Mouse (Mus musculus) cerebellum, adult 11-12 months (tissue): Measurements from ENCODE around the gene Kctd18.
A peak's percentile ranks its signal among the peaks of the same experiment; 100 is the strongest.
"Not testable (repeated sequence)": the region's sequence is repeated elsewhere in the genome, so short reads cannot be mapped to it uniquely, and the experiment has no call there.

Source experiments
- DNase-seq: peaks from one replicate; pipeline ENCODE4 v3.0.0; 2022

The Kctd18 gene

GRCm38 (mm10) chr1:58018856-58019255 is at the start of gene Kctd18:
Gene Kctd18, minus strand, starts transcription at chr1:58018956.
- DNase-seq, result no peak

DNA sequence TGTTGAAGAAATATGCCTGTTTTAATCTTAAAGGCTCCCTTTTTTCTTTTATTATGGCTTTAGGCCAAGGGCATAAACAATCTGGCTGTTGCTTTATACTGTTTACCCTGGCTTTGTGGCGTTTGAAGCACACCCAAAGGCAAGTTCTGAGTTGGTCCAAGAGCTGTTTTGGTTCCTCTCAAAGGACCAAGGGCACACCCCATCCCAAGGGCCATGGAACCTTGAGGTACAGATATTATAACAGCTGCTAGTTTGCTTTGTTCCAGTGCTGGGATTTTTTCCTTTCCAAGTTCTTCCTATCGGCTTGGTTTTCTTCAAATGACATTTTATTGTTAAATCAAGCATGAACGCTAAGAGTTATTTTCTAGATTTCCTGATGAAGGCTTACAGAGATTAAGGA is 46.9 kb upstream of the Kctd18 start:
- DNase-seq, result no peak

GRCm38 (mm10) chr1:58065151-58065550 is 46.4 kb upstream of the Kctd18 start:
- DNase-seq, result no peak

- DNase-seq, result no peak
Measured at GRCm38 (mm10) chr1:58062131-58062530, 43.4 kb upstream of the Kctd18 start.

DNA sequence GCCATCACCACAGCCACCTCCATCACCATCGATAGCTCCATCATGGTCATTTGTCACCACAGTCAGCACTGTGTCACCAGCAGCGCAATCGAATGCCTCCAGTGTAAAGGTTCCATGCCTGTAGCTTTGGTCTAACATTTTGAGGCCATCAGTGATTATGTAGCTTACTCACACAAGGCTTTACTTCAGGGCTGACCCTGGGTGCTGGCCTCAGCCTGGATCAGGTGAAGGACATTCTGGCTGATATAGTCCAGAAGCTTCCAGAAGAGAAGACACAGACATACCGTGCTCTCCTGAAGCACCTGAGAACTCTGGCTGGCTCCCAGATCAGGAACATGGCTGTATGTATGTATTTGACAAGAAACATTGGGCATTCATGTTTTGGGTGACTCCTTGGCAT is 40.1 kb upstream of the Kctd18 start:
- no peak for DNase-seq

DNA sequence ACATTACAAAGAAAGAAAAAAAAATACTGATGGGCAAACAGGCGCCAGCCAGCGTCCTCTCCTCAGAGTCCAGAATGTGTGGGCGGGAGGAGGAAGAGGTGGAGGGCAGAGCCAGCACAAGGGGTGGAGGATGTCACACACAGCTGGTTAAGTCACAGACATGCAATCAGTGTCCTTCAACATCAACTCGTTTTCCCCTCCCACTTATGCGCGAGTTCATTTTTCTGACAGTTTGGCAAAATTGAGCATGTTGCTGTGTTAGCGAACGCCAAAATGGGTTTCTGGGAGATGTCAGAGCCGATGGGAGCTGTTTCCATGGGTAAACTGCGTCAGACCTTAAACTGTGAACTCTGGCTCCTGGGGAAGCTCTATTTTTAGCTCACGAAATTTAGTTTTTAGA is 38.2 kb upstream of the Kctd18 start:
- no peak for DNase-seq

DNA sequence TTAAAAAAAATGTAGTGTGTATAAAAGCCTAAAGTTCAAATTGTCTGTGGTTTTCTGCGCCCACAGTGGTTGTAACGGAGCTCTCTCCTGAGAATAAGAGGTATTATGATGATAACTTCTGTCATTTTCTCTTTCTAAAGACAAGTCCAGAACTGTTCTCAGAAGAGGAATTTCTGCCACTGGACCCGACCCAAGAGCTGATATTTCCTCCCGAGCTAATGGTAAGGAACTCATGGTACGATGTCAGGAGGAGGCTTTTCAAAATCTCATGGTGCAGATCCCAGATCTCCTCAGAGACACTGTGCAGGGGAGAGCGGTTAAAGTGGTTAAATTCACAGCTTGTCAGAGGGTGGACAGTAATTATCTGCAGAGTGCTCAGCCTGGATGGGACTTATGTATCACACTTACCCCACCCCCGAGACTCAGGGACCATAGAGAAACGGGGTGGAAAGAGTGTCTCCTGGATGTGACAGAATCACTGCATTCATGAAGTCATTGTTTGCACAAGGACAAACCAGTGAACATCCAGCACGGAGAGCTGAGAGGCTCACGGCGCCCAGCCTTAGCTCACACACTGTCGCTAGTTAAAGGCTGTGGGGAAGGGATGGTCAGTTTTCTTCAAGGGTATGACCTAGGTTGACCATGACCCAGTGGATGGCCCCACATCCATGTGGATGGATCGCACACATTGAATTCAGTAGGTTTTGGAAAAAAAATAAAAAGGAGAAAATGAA is 37.5 kb upstream of the Kctd18 start:
- no peak for DNase-seq

DNA sequence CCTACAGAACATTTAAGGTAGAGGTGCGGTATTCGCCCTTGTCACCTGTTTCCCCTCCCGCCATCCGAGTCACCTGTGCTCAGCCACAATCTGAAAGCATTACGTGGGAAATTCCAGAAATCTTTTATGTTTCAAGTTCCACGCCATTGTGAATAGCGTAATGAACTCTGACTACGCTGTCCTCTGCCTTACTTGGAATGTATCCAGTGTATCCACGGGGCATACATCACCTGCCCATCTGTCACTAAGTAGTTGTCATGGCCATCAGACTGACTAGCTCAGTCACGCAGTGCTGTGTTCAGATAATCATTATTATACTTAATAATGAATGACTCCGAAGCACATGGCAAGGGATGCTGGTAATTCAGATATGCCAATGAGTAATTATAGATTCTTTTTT is 36.8 kb upstream of the Kctd18 start:
- DNase-seq, result no peak

GRCm38 (mm10) chr1:58049126-58049525 is 30.4 kb upstream of the Kctd18 start:
- no peak for DNase-seq

DNA sequence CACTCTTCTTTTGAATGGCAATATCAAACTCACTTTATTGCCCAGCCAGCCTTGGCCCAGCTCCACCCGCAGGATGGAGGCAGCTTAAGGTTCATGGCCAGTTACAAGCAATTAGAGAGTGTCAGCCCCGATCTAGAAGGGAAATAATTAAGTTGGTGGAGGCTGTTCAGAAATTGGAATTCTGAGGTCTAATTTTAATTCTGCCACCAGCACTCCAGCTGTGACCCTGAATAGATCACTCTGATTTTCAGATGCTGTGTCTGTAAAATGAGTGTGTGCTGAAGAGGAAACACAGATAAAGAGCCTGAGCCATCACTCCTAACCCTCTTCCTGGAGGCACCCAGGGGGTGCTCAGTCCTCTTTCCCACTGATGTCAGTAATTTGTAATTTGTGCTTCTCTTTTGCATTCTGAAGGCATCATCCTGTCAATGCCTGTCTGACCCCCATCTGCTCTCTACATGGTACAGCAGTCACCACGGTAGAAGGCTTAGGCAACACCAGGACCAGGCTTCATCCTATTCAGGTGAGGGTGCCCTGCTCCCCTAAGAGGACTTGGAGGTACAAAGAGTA is 28.1 kb upstream of the Kctd18 start:
- DNase-seq, result no peak

DNA sequence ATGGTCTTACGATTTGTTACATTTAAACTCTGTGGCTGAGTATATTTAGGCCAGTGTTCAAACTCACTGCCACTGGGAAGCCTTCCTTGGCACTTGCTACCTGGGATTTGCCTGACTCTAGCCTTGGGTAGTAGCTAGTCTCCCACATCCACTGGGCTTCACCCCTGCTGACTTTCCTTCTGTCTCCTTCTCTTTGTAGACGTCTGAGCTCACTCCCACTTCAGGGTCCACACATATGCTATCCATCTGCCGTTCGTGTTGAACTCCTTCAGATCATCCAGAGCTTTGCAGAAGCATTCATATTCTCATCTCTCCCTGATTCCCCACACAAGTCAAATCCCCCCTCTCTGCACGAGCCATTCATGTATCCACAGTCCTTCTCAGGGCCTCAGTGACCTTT is 26.8 kb upstream of the Kctd18 start:
- peak; percentile 89 for DNase-seq

- peak; percentile 37 for DNase-seq
Measured at GRCm38 (mm10) chr1:58045076-58045475, 26.3 kb upstream of the Kctd18 start.

DNA sequence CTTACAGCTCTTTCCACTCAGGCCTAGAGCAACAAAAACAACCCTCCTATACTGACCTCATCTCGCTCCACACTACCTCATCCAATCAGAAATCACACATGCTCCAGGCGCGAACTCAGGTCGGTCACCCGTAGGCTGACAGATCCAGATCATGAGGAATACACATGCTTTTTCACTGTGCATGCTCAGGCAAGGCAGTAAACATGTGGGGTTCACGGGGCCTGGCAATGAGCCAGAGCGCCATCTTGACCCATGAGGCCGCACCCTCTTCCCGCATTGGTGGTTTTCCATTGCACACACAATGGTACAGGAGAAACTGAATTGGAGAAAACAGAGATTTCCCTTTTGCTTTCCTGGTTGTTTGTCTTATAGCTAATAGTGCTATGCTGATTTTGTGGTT is 18.6 kb upstream of the Kctd18 start:
- DNase-seq, result not testable (repeated sequence)

- DNase-seq, result peak; percentile 35
Measured at GRCm38 (mm10) chr1:58031160-58031769, 12.5 kb upstream of the Kctd18 start.

GRCm38 (mm10) chr1:58030156-58030871 is 11.6 kb upstream of the Kctd18 start:
- DNase-seq, result peak; percentile 69

GRCm38 (mm10) chr1:58029636-58030117 is 10.9 kb upstream of the Kctd18 start, which contains the start of gene Aox1:
Gene Aox1, plus strand, starts transcription at chr1:58029931.
- DNase-seq, result peak; percentile 56

GRCm38 (mm10) chr1:58027707-58028106 is 9.0 kb upstream of the Kctd18 start:
- DNase-seq, result no peak

DNA sequence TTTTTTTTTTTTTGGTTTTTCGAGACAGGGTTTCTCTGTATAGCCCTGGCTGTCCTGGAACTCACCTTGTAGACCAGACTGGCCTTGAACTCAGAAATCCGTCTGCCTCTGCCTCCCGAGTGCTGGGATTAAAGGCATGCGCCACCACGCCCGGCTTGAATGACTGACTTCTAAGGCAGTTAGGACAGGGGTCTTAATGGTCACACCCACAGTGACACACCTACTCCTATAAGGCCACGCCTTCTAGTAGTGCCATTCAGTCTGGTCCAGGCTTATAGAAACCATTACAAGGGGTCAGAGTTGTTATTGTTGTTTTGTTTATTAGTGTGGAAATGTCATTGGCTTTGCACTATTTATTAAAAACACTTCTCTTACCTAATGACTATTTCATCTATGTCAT is 12.4 kb downstream of the Kctd18 start:
- not testable (repeated sequence) for DNase-seq

GRCm38 (mm10) chr1:57998146-57998545 is 20.6 kb downstream of the Kctd18 start:
- DNase-seq, result no peak

DNA sequence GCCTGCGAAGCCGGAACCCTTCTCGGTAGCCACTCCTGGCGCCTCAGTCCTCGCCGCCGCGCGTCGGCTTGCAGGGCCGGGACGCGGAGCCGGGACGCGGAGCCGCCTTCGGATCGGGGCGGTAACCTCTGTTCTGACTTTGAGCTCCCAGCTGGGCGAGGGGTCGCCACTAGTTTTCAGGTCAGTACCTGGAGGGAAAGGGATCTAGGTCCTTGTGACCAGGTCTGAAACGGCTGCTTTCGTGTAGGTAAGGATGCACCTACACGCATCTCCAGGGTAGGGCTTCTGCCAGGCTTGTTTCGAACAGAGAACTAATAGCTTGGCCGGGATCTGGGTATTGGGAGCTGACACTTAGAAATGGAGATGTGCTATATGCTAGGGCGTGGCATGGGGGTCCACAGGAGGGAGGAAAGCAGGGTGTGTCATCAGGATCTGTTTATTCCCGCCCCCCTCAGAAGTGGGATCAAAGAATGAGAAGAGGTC is 22.6 kb downstream of the Kctd18 start:
- DNase-seq, result no peak

DNA sequence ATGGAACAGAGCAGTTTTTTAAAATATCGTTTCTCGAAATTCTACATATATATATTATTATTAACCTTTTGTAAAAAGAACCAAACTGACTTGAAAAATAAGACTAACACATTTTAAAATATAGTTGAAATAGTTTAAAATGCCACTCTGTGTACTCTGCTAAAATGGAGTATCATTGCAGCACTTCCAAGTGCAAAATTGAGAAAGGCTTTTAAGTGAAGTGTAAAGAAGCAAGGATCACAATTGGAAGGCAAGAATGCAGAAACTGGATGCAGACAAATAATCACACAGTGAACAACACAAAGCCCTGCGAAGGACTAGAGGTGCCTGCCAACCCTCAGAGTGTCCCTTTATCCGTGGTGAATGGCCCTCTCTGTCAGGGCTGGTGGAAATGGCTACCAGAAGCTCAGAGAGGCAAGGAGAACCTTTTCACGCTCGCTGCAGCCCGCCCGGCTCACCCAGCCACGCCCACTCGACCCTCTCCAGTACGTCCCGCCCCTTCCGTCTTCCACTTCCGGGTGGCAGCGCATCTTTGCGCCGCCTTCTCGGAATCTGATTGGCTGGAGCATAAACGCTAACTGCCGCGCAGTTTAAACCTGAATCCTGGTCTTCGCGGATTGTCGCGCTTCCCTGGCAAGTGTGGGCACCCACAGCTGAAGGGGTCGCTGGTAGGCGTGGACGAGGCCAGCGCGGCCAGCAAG is 23.2 kb downstream of the Kctd18 start, which contains the start of gene Sgo2a:
Sgo2a (plus strand) TSS at position 540 of the 701 bp plus-strand sequence.
- DNase-seq, result peak; percentile 90

- DNase-seq, result no peak
Measured at GRCm38 (mm10) chr1:57991277-57991676, 27.5 kb downstream of the Kctd18 start.
